Mouse (Mus musculus) lung, postnatal 10 days (tissue): ENCODE data around the gene Mef2b.
A peak's percentile ranks its signal among the peaks of the same experiment; 100 is the strongest.

Source experiments
- DNase-seq: peaks from one replicate; pipeline ENCODE4 v3.0.0; 2021

Mef2b gene

GRCm38 (mm10) chr8:70134931-70135330 lies 4.6 kb upstream of the Mef2b start:
- DNase-seq, result no peak

GRCm38 (mm10) chr8:70136591-70136990 lies 2.9 kb upstream of the Mef2b start:
- DNase-seq, result no peak

GRCm38 (mm10) chr8:70137890-70138289 lies 1.6 kb upstream of the Mef2b start:
- no peak for DNase-seq

- DNase-seq, result no peak
These were observed 470 bp downstream of the Mef2b start for GRCm38 (mm10) chr8:70139981-70140380.

- DNase-seq, result no peak
These were observed 8.4 kb downstream of the Mef2b start for GRCm38 (mm10) chr8:70147678-70148607.

- no peak for DNase-seq
These were observed 10.6 kb downstream of the Mef2b start for GRCm38 (mm10) chr8:70150158-70150557.

- DNase-seq, result peak; percentile 91
These were observed 13.2 kb downstream of the Mef2b start for GRCm38 (mm10) chr8:70152537-70153257.

- no peak for DNase-seq
These were observed 17.8 kb downstream of the Mef2b start for GRCm38 (mm10) chr8:70157240-70157800.

GRCm38 (mm10) chr8:70158069-70158853 lies 18.8 kb downstream of the Mef2b start:
- DNase-seq, result peak; percentile 83

- no peak for DNase-seq
These were observed 19.7 kb downstream of the Mef2b start for GRCm38 (mm10) chr8:70159211-70159610.

- no peak for DNase-seq
These were observed 20.5 kb downstream of the Mef2b start for GRCm38 (mm10) chr8:70160015-70160414.

GRCm38 (mm10) chr8:70163316-70163715 lies 23.8 kb downstream of the Mef2b start:
- DNase-seq, result no peak

GRCm38 (mm10) chr8:70166504-70167110 lies 27.1 kb downstream of the Mef2b start:
- peak; percentile 78 for DNase-seq

GRCm38 (mm10) chr8:70170116-70170515 lies 30.6 kb downstream of the Mef2b start:
- DNase-seq, result no peak

- no peak for DNase-seq
These were observed 31.2 kb downstream of the Mef2b start for GRCm38 (mm10) chr8:70170748-70171147.

- no peak for DNase-seq
These were observed 31.7 kb downstream of the Mef2b start for GRCm38 (mm10) chr8:70171240-70171639.

- peak; percentile 96 for DNase-seq
These were observed 32.7 kb downstream of the Mef2b start, which contains the start of gene Tmem161a for GRCm38 (mm10) chr8:70172043-70172681. Gene Tmem161a, plus strand, starts transcription at chr8:70172356.

GRCm38 (mm10) chr8:70173320-70173719 lies 33.8 kb downstream of the Mef2b start:
- DNase-seq, result no peak

- DNase-seq, result no peak
These were observed 34.6 kb downstream of the Mef2b start for GRCm38 (mm10) chr8:70174079-70174478.

- DNase-seq, result no peak
These were observed 38.7 kb downstream of the Mef2b start for GRCm38 (mm10) chr8:70178231-70178630.

GRCm38 (mm10) chr8:70179082-70179481 lies 39.6 kb downstream of the Mef2b start:
- DNase-seq, result no peak
